Mouse (Mus musculus) intestine, embryonic 16.5 days (tissue): ENCODE measurements around the gene Gfral. TPM values are rescaled to one million over a fixed set of nuclear protein-coding genes. Genes with fewer than 3 reads are reported as not detected.
A peak's percentile ranks its signal among the peaks of the same experiment; 100 is the strongest.
"Not testable (repeated sequence)": the region's sequence is repeated elsewhere in the genome, so short reads cannot be mapped to it uniquely, and the experiment has no call there.

Source experiments
- ATAC-seq: fragments of 200-750 bp; cut with Nextera tagmentation; 2 replicates; pipeline ENCODE4 v1.8.0; 2017; ENCODE audit warnings: moderate TSS enrichment, moderate library complexity
- H3K27ac ChIP-seq: fragments of 300-500 bp; sonication (generic); 2 replicates; pipeline ENCODE4 v1.5.1; 2014; ENCODE audit warnings: mild to moderate bottlenecking, low read length
- H3K27me3 ChIP-seq: fragments of 300-500 bp; sonication (generic); replicated peaks from 2 replicates; pipeline ENCODE4 v1.6.1; 2014; ENCODE audit warnings: low read length, control low read depth, mixed read lengths; ENCODE audit not compliant: control insufficient read depth, insufficient read depth
- H3K36me3 ChIP-seq: fragments of 300-500 bp; sonication (generic); 2 replicates; pipeline ENCODE4 v1.6.1; 2014; ENCODE audit warnings: low read length, control low read depth; ENCODE audit not compliant: control insufficient read depth, insufficient read depth
- H3K4me1 ChIP-seq: fragments of 300-500 bp; sonication (generic); 2 replicates; pipeline ENCODE4 v1.6.1; 2014; ENCODE audit warnings: low read length, control low read depth, mixed read lengths; ENCODE audit not compliant: control insufficient read depth, insufficient read depth
- H3K4me2 ChIP-seq: fragments of 300-500 bp; sonication (generic); 2 replicates; pipeline ENCODE4 v1.6.1; 2014; ENCODE audit warnings: low read depth, low read length, control low read depth
- H3K4me3 ChIP-seq: fragments of 300-500 bp; sonication (generic); 2 replicates; pipeline ENCODE4 v1.5.1; 2014; ENCODE audit warnings: mild to moderate bottlenecking, low read length
- H3K9ac ChIP-seq: fragments of 300-500 bp; sonication (generic); 2 replicates; pipeline ENCODE4 v1.6.1; 2014; ENCODE audit warnings: low read depth, low read length
- H3K9me3 ChIP-seq: fragments of 300-500 bp; sonication (generic); 2 replicates; pipeline ENCODE4 v1.6.1; 2016; ENCODE audit warnings: low read length, control low read depth; ENCODE audit not compliant: control insufficient read depth
- WGBS: fragments of 180-500 bp; shearing (Covaris S2); extraction: QIAGEN DNeasy Blood & Tissue Kit; methylation state at CpG from one replicate; pipeline ENCODE4 v1.1.7; 2014; 5-methylcytosine and 5-hydroxymethylcytosine counted together
- polyA plus RNA-seq: library from polyadenylated mRNA; unstranded; fragments of >200 nt; fragmentation: Nextera tagmentation; extraction: Ambion mirVana; gene quantifications from 2 replicates; pipeline ENCODE4 v1.2.1, GENCODE M21; 2015

The Gfral gene
- polyA plus RNA-seq, 1 experiment from 2014 or later: not detected

DNA sequence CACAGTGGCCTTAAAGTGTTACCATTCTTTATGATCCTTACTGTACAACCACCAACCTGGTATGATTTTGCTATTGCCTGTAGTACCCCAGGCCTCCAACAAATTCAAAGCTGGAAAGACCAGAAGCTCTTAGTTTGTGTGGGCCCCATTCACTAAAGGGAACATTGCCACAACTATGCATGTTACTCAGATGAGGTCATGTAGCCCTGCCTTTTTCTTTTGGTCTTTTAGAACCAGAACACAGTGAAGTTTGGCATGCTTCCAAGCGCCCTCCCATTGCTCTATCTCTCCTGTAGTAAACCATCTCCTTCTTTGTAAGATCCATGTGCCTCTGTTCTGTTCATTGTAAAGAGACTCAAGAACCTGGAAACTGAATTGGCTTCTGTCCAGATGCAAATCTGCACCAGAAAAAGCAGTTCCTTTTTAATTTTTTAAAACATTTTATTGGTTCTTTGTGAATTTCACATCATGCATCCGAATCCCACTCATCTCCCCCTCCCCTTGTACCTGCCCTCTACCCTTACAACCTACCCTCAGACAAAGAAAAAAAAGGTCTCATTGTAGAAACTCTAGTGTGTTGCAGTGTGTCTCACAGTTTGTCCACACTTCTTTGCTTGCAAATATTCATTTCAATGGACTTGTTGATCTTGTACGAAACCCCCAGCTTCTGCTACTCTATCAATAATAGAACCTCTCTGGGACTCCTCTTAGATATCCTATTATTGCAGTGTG, 74.9 kb downstream of the Gfral start:
- Histone ChIP-seq H3K4me3 (no peak overlapping the region), H3K4me1 (no peaks in the 10 kb centered on the region), H3K27me3 (no peaks in the 10 kb centered on the region), H3K36me3 (no peaks in the 10 kb centered on the region), H3K9ac (no peak overlapping the region), H3K27ac (no peak overlapping the region), H3K9me3 (no peaks in the 10 kb centered on the region), H3K4me2 (no peak overlapping the region)
- ATAC-seq: peak; percentile 53; the same call in 1 of the 2 replicates
- 76% methylated on average over 3 of the region's 3 CpGs for WGBS

DNA sequence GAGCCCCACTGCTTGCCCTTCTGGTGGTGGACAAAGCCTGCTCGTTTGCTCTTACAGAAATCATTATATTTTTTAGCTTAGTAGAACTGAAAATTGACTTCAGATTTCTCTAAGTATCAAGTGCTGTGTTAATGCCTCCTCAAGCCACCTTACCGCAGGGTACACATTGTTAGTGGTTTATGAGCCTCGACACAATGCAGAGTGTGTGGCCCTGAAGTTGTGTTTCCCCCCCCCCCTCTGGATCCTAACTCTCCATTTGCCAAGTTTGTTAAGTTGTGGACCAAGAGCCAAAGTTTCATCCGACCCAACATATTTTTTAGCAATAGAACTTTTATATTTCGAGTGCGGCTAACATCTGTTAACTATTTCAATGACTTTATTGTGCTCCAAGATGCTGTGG, 79.4 kb downstream of the Gfral start:
- 87% methylated on average over 6 of the region's 6 CpGs for WGBS
- H3K9ac ChIP-seq: no peak overlapping the region
- no peaks in the 10 kb centered on the region for H3K9me3 ChIP-seq
- no peaks in the 10 kb centered on the region for H3K27me3 ChIP-seq
- H3K4me3 ChIP-seq: no peak overlapping the region
- H3K27ac ChIP-seq: no peak overlapping the region
- H3K4me1 ChIP-seq: no peaks in the 10 kb centered on the region
- ATAC-seq: no peak
- no peaks in the 10 kb centered on the region for H3K36me3 ChIP-seq
- no peak overlapping the region for H3K4me2 ChIP-seq

DNA sequence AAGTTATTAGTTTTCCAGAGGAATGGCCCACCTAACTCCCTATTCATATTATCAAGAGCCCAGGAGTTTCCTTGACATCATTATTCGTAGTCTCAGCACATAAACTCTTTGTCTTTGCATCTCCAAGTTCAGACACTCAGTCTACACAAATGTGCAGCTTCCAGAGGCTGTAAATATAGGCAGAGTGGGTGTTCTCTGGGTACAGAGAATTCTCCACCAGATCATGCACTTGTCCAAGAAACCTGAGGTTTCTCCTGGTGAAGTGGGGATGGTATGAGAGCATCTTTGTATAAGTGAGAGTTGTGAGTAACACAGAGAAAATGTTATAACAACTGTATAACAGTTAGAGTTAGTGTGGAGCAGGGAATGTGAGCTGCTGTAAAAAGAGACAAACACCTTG, 84.1 kb downstream of the Gfral start:
- Histone ChIP-seq H3K36me3 (no peaks in the 10 kb centered on the region), H3K9me3 (no peaks in the 10 kb centered on the region), H3K4me1 (no peaks in the 10 kb centered on the region), H3K9ac (no peak overlapping the region), H3K27me3 (no peaks in the 10 kb centered on the region), H3K27ac (no peak overlapping the region), H3K4me3 (no peak overlapping the region), H3K4me2 (no peak overlapping the region)
- no peak for ATAC-seq
- 58% methylated on average over 1 of the region's 1 CpGs for WGBS

GRCm38 (mm10) chr9:76124249-76124648, 89.2 kb downstream of the Gfral start:
- WGBS: 75% methylated on average over 4 of the region's 4 CpGs
- no peak overlapping the region for H3K4me2 ChIP-seq
- H3K4me1 ChIP-seq: no peaks in the 10 kb centered on the region
- no peak for ATAC-seq
- no peak overlapping the region for H3K4me3 ChIP-seq
- H3K36me3 ChIP-seq: no peaks in the 10 kb centered on the region
- no peaks in the 10 kb centered on the region for H3K9me3 ChIP-seq
- no peak overlapping the region for H3K27ac ChIP-seq
- no peaks in the 10 kb centered on the region for H3K27me3 ChIP-seq
- no peak overlapping the region for H3K9ac ChIP-seq

- H3K27me3 ChIP-seq, H3K27ac ChIP-seq, H3K36me3 ChIP-seq, H3K4me3 ChIP-seq, H3K4me1 ChIP-seq, H3K9ac ChIP-seq, ATAC-seq, H3K9me3 ChIP-seq, H3K4me2 ChIP-seq: not testable (repeated sequence)
- 0% methylated on average over 2 of the region's 2 CpGs for WGBS
Measured at GRCm38 (mm10) chr9:76122888-76123287, 90.6 kb downstream of the Gfral start.

Other genes with a start within 250 kb of the Gfral start
- gene Hmgcll1, start 198.8 kb downstream of the Gfral start, polyA plus RNA-seq: 1.2 and 1.3 TPM in 2 replicates
- not detected in 2 replicates for gene Hcrtr2, start 110.2 kb upstream of the Gfral start, polyA plus RNA-seq